Mouse (Mus musculus) fibroblast of lung, adult 2 months (primary cell): ENCODE results near the gene St5.

Source experiments
- DNase-seq: peaks from one replicate; pipeline ENCODE4 v3.0.0-alpha.2; 2011; ENCODE audit warnings: low read depth

St5 gene

GRCm38 (mm10) chr7:109566841-109567768, 136.3 kb downstream of the St5 start:
- DNase-seq = no peak

DNA sequence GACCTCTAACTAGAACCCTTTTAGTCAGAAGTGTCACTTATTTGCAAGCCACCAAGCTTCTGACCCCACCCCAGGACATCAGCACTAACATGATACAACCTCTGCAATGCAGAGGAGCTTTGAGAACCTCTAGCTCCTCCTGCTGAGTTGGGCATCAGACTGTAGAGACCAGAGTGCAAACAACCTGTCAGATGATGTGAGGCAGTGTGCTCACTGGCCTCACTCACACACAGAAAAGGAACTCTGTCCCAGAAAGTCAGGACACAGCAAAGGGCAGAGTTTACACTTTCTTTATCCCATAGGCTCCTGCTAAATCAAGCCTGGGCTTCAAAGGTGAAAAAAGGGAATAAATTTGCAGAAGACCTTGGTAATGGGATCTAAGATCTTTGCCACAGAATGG, 137.1 kb downstream of the St5 start:
- DNase-seq = no peak

GRCm38 (mm10) chr7:109563775-109564362, 139.5 kb downstream of the St5 start:
- DNase-seq = no peak

DNA sequence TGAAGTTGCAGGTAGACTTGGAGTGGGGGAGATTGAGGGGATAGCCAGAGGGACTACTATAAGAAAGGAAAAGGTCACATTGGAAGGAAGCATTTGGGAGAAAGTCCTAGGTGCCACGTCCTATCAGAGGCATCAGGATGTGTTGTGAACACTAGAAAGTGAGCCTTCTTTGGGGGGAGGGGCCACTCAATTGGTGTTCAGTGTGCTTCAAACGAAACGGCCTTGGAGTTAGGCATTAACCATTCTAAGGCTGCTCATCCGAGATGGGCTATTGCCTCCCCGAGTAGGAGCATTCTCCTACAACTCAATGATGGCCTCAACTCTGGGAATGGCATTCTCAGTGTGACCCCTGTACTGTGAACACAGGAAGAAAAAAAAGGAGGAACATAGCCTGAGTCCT, 140.7 kb downstream of the St5 start:
- no peak for DNase-seq

- DNase-seq = no peak
These were observed 141.2 kb downstream of the St5 start for GRCm38 (mm10) chr7:109562154-109562599.

- DNase-seq = peak; percentile 39
These were observed 141.8 kb downstream of the St5 start for GRCm38 (mm10) chr7:109561466-109562153.

- DNase-seq = peak; percentile 92
These were observed 143.9 kb downstream of the St5 start for GRCm38 (mm10) chr7:109559536-109559935.

DNA sequence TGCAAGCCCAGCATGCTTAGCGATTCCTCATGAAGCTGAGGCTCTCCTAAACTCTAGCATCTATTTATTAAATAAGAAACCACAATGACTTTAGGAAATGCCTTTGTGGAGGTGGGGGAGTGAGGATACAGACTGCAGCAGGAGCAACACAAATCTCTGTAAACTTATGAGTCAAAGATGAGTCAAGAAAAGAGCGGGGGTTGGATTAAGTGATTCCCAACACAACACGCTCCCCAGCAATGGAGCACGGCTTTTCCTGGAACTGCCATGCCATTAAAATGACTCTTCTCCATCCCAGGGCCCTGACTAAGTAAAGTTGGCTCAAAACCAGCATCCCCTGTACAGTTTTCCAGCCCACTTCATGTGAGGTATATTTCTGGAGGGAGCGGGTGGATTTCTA, 156.7 kb downstream of the St5 start:
- peak; percentile 73 for DNase-seq

DNA sequence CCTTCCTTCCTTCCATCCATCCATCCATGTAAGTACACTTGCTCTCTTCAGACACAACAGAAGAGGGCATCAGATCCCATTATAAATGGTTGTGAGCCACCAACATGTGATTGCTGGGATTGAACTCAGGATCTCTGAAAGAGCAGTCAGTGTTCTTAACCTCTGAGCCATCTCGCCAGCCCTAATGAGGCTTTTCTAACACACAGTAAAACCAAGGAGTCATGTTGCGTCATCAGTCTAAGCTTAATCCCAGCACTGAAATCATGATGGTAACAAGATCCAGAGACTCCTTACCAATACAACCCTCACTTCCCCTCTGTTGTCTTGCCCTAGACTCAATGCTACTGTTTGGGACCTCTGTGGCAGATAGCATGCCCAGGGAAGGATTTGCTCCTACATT, 157.2 kb downstream of the St5 start:
- DNase-seq = no peak

- no peak for DNase-seq
These were observed 158.0 kb downstream of the St5 start for GRCm38 (mm10) chr7:109545255-109545993.

DNA sequence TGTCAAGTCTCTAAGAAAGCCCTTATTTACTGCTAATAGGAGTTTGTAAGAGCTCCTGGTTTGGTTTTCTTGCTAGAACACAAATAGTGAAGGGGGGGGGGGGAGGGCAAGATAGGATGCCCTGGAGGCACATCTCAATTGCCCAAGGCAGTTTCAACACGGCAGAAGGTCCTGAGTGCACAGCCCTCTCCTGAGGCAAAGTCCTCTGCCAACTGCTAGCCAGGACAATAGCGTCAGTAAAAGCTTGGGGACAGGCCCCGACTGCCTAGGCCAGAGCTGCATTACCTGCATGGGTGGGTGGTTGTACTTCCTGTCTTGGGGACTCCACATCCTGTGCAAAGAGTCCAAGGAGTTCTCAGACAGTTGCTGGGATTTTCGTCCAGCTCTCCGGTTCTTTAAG, 158.6 kb downstream of the St5 start:
- DNase-seq = no peak

DNA sequence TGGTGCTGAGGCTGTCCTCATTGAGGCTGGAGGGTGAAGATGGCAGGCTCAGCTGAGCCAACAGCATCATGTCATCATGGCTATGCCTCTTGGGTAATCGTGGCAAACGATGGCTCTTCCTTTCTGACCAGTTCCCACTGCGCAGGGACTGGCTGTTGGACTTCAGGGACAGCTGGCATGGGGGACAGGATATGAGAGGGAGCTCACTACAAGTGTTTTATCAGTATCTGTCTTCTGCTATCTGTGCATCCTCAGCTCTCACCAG, 161.1 kb downstream of the St5 start:
- DNase-seq = no peak

DNA sequence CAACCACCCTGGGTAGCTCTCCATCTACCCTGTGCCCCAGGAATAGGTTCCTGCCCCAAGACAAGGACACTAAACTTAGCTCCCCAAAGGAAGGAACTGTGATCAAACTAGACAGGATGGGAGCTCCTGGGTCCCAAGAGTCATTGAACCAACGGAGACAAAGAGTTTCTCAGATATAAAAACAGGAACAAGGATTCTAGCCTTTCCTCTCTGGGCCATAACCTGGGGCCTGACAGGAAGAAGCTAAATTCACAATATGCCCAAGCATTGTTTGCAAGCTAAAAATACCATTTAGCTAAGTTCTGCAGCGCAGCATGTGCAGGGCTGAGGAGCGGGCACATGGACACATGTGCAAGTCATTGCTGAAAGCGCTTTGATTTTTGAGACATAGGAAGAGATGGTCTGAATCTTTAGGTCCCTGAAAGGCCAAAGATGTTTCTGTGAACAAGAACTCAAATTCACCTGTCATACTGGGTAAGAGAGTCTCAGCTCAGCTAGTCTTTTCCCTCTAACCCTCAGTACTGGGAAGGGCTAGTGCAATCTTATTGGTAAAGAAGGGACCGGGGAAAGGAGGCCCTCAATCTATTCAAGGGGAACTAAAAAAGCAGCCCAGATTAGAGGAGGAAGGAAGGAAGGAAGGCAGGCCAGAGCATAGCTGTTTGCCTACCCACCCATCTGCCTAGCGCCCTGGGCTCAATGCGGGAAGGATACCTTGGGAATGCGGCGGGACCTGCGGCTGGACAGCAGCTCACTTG, 161.6 kb downstream of the St5 start:
- no peak for DNase-seq

GRCm38 (mm10) chr7:109540902-109541301, 162.5 kb downstream of the St5 start:
- no peak for DNase-seq

GRCm38 (mm10) chr7:109536451-109536946, 166.9 kb downstream of the St5 start:
- peak; percentile 46 for DNase-seq

DNA sequence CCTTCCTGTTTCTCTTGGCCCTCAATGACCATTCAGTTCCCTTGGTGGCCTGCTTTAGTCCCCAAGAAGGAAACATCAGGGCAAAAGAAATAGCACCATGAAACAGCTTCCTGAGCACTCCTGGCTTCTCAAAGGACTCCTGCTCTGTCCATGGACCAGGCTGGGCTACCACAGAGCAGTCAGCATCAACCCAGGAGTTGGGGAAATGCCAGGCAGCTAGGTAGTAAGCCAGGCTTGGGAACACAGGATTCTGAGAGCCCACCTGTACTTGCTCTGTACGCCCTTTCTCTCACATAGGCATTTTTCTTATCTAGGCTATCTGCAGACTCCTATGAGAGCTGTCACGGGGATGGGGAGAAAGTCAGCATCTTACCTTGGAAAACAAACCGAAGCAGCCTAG, 168.5 kb downstream of the St5 start:
- DNase-seq = no peak

GRCm38 (mm10) chr7:109533888-109534287, 169.5 kb downstream of the St5 start:
- DNase-seq = no peak

DNA sequence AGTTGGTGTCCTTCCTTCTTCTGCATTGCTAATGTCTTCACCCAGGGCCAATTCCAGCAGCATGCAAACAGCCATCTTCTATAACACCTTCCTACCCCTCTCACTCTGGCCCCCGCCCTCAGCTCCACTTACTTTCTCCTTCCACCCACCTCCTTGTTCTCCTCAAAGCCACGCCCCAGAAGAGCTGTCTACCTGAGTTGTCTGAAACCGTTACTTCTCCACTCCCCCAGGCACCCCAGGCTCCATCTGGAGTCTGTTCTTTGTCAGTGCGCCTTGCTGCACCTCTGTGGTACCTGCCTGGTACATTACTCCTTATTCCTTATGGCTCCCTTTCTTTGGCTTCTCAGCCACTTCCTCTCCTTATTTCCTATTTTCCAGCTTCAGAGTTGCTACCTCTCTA, 170.3 kb downstream of the St5 start:
- no peak for DNase-seq

- DNase-seq = no peak
These were observed 170.7 kb downstream of the St5 start for GRCm38 (mm10) chr7:109532691-109533090.

GRCm38 (mm10) chr7:109531501-109531900, 171.9 kb downstream of the St5 start:
- DNase-seq = no peak

- no peak for DNase-seq
These were observed 173.7 kb downstream of the St5 start for GRCm38 (mm10) chr7:109529741-109530140.

DNA sequence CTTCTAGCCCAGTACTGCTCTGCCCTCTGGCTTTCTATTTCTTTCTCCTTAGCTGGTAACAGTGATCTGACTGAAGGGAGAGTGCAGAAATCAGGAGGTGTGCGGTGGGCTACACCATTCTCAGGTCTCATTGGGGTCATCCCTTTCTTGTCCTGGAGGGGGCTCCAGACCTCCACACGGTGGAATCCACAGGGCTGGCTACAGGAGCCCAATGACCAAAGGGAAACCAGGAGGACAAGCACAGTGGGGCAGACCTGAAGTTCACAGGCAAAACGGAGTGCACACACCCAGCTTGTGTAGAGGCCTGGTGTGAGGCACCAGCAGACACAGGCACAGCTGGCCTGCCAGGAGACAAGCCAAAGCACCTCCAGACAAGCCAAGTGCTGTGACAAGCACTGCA, 175.0 kb downstream of the St5 start:
- no peak for DNase-seq
